Mouse (Mus musculus): ENCODE data around the gene Bbox1.

- TF ChIP-seq POLR2A (IDR thresholded peaks at IDR 0.05; ENCODE audit: control insufficient read depth, low read depth, low read length) (no peak), CTCF (IDR thresholded peaks at IDR 0.05; ENCODE audit: control insufficient read depth, insufficient read depth, insufficient replicate concordance, low read depth, low read length) (no peak)
These were observed 45.1 kb downstream of the Bbox1 start for GRCm38 (mm10) chr2:110269281-110269680.

Measured in testis, adult 2 months (tissue).